Mouse (Mus musculus): Measurements from ENCODE around the gene Trim16. TPM values are rescaled to one million over a fixed set of nuclear protein-coding genes. Genes with fewer than 3 reads are reported as not detected.
A peak's percentile ranks its signal among the peaks of the same experiment; 100 is the strongest.

Trim16 gene
- 10 to 100 TPM in 1 of 2 experiments, 1 to 10 TPM in 1; 7.6 to 10.0 TPM for total RNA-seq (2021)

DNA sequence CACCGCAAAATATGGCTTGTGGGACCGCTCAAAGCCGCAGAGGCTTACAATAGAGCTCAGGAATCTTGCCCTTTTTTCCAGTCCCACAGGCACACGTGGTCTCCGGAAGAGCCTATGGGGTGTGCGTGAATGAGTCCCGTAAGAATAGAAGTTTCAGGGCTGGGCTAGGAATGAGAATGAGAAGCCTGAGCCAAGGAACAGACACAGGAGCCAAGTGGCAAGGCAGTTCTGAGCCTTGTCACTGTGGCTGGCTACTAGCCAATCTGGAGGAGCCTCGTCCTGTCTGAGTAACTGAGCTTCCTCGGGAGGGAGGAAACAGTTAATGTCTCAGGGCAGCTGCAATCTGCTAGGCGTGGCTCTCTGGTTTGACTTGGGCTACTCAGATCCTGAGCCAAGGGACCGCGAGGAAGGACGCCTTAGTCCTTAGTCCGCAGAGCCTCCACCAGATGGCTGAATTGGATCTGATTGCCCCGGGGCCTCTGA is at the start of gene Trim16:
Trim16 (plus strand) TSS at position 173 of the 483 bp plus-strand sequence.
- peak; percentile 86 for DNase-seq

DNA sequence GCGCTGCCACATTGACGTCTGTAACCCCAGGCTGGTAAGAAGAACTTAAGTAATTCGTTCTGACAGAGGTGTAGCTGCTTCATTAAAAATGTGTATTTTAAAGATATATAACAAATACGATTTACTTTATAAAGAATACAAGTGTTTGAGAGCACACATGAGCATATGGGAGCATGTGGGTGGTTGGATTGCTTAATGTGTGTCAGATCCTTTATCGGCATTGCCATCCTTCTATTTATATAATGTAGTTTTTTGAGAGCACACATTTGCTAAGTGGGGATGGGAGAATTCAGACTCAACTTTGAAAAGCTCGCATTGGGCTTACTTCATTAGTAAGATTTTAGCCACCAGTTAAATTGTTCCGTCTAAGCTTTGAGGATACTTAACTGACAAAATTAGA is 43.5 kb upstream of the Trim16 start:
- no peak for DNase-seq

DNA sequence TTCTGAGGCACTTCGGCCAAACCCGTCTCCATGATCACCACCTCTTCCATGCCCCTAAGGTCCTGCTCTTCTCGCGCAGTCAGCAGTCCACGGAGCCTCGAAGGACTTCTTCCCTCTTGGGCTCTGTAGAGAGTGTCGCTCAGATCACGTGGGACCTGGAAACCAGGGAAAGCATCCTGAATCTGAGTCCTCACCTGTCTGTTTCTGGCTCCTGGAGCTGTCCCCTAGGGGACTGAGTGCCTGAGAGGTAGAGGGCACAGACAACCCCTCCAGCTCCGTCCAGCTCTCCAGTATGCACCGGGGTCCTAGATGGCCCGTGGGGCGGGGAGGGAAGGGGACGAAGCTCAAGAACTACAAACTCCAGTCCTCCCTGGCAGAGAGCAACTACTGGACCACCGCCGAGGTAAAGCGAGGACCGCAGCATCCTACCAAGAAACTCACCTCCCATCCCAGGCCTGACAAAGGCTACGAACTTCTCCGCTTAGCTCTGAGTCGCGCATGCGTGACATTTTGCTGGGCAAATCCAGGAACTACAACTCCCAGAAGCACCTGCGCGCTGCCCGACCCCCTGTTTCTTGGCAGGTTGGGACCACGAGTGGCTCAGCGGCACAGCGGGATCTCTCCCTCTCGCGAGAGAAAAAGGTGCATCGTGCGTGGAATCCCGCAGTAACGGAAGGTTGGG is 31.0 kb upstream of the Trim16 start, which contains the start of gene Zfp286:
Zfp286 (minus strand) TSS at position 528 of the 682 bp plus-strand sequence.
- DNase-seq = peak; percentile 87

DNA sequence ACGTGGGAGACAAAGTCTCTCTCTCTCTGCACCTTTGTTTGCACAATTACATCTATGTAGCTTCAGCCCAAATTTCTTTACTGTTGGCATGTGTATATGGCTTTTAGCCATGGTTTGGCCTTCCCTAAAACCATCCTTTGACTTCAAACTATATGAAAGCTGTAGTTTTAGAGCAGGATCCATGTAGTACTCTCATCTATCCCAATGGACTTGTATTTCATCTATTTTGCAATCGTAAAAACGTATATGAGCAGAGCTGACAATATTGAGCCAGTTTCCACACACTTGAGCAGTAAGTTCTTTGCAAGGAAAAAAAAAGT is 30.5 kb upstream of the Trim16 start:
- no peak for DNase-seq

DNA sequence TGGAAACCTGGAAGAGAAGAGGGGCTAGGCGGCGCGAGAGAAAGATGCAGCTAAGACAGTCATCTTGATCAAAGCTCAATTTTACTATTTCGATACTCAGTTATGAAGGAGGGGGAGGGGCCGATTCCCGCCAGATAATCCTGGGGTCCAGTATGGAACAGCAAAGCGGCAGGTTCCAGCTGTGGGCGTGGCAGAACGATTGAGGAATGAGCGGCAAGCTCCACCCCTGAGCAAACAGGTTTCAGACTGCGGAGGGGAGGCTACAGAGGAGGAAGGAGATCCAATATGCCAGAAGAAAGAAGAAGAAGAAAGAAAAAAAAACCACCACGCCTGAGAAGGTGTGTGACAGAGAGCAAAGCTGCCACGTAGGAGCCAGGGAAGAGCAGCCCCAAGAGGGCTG is 15.9 kb upstream of the Trim16 start:
- DNase-seq = no peak

DNA sequence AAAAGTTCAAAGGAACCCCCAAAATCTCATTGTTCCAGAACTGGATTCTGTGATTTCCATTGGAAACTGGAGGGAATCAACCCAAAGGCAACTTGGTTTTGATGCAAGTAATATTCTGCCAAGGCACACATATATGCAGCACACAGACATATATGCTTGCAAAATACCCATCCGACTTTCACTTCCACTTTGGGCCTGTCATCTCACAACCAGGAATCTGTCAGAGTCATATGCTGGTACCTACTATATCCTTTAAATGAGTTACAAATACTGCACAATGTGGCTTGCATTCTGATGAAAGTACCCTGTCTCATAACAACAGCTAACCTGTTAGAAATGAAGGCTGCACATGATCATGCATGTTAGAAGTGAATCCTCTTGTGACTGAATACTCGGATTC is 12.1 kb upstream of the Trim16 start:
- DNase-seq = no peak

DNA sequence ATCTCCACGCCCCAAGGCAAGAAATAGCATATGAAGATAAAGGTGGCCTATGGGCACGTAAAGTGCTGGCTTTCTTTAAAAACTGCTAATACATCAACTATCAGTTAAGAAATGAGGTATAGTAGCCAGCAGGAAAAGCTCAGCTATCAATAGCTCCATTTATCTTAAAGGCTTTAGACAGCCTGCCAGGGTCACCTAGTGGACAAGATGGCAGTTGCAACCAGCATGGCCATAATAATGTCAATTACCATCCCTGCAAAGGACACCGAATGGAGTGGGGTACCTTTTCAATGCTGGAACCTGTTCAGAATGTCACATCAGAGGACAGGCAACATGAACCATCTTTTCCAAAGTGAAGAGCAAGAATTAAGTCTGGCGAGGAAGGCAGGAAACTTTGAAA is 10.8 kb upstream of the Trim16 start:
- DNase-seq = peak; percentile 41

DNA sequence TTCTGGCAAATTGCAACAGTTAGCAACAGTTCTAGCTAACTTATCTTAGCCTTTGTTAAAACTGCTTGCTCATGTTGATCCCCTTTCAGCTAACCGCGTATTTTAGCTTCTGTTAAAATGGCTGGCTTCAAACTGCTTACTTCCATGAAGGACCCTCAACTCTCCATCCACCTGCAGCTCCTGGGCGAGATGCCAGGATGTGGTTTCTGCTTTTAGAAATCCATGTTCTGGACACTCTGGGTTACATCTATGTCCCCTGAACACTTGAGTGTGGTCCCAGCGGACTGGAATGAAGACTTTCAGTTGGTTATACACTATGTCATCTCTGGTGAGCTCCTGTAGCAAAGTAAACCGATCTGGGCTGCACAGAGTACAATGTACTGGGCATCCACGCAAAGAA is 7.8 kb upstream of the Trim16 start:
- DNase-seq = no peak

DNA sequence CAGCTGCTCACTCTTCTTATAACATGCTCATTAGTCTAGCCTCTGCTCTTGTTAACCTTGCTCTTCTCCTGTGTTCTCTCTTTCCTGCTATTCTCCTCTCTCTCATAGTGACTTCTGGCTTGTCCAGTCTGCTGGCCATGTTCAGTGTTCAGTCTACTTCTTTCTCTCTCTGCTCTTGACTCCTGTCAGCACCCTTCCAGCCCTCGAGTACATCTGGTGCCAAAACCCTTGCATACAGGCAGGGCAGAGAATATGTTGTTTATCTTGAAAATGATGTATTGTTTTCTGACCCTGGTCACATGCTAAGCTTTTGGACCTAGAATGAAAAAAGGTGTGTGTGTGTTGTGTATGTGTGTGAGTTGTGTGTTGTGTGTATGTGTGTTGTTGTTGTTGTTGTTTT is 6.5 kb upstream of the Trim16 start:
- no peak for DNase-seq

DNA sequence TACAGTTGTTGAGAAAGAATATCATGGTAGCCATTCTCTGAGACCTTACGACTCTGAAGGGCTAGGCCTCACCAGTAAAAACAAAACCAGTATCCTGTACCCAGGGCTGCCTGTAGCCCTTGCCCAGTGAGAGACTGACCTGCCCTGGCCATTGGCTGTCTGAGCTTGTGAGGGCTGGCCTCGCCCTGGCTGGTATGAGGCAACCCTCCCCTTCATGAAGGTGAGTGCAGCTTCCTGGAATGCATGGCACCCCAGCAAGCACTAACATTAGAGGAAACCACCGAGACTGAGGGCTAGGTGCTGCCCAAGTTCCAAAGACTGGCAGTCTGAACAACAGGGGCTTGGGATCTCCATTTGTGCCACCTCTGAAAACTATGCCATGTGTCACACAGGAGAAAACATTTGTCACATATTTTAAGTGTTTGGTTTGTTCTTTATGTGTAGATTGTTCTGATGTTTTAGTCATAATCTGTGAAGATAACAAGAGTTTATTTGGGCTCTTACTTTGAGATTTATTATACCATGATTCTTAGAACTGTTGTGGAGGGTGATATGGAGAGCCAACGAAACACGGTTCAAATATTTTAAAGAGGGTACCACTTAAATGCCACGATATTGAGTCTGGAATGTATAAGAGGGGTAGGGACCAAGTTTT is 5.9 kb upstream of the Trim16 start:
- no peak for DNase-seq

DNA sequence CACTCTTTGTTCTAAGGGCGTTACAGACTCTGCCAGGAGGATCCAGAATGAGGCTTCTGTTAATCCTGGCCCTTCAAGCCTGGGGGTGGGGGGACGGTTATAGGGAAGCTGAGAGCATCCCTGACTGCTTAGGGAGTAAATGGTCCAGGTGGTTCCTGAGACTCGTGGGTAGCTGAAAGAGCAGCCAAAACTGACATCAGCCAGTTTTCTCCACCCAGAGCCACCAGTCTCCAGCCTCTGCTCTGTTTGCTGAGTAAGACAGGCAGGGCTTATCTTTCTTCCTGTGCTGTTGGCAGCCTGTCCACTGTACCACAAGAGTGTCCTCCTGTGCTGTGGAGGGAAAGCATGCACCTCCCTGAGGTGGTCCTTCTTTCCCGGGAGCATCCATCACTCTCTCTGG is 5.4 kb upstream of the Trim16 start:
- DNase-seq = no peak

DNA sequence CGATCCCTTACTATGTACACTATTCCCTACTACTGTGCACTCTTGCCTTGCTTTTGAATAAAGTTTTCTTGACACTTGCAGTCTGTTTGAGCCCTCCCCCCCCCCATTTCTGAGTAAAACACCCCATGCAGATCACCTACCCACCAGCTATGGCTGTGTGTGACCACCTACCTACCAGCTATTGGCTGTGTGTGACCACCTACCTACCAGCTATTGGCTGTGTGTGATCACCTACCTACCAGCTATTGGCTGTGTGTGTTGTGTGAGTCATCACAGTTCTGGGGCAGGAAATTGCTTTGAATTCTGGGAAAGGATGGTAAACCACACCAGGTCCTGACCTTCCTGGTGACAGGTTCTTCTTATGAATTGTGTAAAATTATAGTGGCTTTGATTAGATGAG is 4.6 kb upstream of the Trim16 start:
- DNase-seq = no peak

DNA sequence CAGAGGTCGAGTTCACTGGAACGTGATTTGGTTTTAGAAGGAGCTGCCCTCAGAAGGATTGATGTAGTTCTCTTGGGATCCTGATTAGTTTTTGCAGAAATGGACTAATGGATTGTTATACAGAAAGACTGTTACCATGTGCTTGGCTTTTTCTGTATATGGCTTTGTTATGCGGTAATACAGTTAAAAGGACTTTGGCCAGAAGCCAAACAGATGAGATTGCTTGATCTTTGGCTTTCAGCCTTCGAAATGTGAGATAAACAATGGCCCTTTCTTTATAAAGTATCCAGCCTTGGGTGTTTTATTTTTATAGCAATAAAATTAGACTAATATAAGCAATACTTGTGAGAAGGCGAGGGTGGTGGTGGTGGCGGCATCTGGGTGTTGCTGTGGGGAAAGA is 3.4 kb upstream of the Trim16 start:
- no peak for DNase-seq

DNA sequence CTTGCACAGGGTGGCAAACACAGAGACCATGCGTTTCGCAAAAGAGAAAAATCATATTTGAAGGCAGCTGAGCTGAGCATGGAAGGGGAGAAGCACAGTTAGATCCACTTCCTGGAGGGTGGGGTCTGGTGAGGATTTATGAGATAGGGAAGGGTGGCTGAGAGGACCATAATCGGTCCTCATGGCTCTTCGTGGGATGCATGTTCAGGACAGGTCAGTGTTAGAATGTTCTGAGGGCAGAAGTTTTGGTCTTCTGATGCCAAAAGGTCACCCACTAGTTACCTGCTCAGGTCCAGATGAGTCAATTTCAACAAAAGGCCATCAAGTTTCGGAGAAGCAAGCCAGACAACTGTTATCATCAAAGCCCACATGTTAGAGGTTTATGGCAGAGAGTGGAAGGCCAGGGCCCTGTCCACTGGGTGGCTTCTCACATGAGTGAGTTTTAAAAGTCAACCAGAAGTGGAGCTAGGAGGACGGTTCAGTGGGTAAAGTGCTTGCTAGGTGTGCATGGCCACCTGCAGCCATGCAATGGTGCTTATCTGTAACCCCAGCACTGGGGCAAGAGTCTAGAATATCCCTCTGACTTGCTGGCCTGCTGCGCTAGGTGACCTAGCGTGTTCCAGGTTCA is 858 bp upstream of the Trim16 start:
- no peak for DNase-seq

DNA sequence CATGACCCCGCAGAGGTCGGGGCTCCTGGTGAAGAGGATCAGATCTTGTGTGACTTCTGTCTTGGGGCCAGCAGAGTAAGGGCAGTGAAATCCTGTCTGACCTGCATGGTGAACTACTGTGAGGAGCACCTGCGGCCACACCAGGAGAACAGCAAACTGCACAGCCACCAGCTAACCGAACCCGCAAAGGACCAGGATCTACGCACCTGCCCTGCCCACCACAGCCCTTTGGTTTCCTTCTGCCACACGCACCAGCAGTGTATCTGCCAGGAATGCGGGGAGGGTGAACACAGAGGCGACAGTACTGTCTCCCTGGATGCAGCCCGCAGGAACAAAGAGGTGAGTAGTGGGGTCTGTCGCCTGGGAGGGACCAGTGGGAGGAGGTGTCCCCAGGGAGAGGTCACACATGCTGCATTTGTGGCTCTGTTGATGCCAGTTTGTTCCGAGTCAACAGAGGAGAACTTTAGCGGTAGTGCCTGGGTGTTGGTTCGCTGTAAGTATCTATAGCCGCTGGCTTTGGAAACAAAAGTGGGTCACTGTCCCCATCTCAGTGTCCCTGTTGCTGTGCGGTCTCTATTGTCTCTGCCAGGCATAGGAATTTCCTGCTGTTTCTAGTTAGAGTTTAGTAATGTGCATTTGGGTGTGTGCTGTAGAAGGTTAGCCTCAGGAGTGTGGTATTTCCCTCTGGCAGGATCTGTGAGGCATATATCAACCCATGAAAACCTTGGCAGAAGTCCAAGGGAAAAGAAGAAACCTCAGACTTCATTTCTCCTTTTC is 818 bp downstream of the Trim16 start:
- DNase-seq = peak; percentile 33

DNA sequence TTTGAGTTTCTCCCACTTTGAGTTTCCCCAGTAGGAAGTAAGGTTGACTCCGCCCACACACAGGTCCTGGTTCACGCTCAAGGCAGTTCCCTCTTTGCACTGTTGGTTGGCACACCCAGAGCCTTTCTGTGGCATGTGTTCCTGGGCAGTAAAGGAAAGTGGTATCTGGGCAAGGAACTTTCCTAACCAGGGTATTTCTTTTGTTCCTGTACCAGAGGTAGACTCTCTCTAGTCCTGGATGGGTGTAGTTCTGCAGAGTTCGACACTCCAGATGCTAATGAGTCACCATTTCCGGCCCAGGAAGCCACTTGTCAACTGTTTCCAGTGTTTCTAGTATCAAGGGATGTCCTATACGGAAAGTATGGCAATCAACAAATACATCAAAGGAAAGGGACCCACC is 1.9 kb downstream of the Trim16 start:
- DNase-seq = peak; percentile 34

DNA sequence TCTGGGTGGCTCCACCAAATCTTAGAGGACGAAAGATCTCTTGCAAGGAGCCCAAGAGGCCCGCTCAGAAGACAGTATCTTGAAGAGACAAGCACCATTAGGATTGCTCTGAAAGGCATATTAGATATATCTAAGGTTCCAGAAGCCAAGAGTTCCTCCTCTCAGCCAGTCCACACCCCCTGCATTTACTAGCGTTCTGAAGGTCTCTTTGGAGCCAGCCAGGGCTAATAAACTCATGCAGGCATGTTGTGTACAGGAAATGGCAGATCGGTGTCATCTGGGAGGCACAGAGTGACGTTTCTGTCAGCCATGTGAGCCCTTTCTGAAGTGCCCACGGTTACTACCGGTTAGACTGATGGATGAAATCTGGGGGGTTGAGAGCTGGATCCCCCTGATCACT is 4.2 kb downstream of the Trim16 start:
- DNase-seq = no peak

DNA sequence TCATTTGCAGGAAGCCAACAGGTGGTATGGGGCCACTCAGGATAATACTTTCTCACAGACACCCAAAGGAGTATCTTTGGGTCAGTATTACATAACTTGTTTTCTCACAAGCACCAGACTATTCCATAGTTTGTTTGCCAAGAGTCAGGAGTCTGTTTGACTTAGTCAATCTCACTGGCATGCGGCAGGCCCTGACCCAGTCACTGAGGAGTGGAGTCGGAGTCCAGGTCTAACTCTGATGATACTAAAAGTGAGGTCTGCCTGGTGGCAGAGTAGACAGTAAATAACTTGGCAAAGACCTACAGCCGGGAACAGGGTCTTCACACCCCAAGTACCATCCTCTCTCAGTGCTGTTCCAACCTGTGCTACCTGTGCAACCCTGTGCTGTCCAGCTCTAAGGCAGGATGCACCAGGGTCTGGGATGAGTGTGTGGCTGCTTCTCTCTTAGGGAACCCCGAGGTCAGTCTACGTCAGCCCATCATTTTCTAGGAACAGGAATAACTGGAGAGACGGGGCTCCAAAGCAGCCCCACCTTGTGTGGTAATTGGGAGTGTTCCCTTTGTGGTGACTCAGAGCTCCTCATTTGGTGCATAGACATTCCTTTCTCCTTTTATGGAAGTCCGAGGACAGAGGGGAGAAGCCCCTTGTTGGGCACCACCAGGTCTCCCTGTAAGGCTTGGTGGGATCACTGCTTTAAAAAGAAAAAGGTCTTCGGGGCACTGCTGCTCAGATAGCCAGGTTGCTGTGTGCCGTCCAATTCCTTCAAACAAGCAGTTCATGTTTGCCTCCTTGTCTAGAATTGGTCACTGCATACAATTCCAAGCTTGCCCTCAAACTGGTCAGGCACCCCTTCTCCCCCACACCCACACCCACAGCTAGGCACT is 5.4 kb downstream of the Trim16 start:
- no peak for DNase-seq

DNA sequence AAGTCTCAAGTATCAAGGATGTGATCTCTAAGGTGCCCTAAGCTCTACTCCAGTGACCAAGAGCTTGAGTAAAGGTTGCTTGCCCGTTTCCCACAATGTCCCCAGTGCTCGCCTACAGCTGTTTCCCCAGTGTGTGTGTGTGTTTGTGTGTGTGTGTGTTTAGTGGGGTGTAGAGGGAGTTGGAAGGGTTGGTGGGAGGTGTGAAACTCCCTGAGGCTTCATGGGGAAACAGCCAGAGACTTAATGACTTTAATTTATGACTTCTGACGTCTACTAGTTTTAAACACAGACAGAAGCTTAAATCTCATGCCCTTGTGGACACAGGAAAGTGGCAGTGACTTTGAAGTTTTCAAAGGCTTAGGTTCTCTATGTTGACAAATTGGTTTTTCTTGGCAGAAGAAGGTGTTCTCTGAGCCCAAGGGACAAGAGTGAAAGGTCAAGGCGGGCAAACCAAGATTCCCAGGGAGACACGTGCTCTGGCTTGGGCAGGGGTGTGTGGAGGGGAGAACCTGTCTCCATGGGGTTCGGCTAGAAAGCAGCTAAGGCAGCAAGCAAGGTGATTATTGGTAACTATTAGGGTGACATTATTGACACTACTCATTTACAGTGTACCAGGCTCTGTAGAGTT is 6.2 kb downstream of the Trim16 start:
- no peak for DNase-seq

DNA sequence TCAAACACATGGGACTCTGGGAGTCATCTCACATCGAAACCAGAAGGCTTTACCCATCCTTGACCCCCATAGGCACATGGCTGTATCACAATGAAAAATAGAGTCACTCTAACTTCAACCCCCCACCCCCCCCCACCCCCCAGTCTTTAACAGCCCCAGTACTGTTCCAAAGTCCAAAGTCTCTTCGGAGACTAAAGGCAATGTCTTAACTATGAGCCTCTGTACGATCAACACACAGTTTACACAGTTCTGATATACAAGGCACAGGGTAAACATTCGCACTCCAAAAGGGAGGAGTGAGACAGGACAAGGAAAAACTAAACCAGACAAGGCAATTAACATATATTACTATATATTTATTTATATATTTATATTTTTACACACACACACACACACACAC is 7.1 kb downstream of the Trim16 start:
- no peak for DNase-seq

DNA sequence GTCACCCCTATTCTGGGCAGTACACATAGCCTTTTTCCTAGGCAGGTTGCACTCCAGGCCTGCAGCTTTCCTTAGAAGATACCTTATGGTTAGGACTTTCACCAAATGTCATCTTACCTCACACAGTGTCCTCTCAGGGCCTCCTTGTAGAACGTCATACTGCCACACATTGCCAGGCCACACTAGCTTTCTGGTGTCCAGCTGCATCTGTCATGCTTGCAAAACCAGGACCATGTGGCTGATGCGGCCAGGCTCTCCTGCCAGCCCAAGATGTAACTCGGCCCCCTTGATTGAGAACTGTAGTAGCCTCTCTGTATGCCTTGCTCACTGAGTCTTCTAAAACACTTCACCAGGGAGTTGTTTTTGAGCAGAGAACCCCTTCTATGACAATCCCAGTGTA is 7.9 kb downstream of the Trim16 start:
- DNase-seq = no peak

DNA sequence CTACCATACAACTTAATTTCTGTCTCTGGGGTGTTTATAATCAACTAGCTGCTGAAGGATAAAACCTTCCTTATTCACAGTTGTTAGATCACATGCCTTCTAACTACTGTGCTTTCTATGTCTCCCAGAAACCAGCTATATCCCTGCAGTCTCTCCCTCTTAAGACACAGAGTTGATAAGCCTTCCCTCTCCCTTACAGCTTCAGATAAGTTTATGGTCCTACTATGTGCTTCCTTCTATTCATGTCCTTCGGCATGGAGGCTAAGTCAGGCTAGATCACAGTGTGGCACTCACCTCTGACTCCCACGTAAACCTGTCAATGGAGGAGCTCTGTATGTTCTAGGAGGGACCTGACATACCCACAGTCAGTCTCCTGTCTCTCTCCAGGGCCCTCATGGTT is 10.4 kb downstream of the Trim16 start:
- DNase-seq = no peak
